Mouse (Mus musculus) ES-E14 (cell line): ENCODE results near the gene Amz2.

ENCODE experiments used
- HCFC1 ChIP-seq: IDR thresholded peaks from 2 replicates; pipeline ENCODE4 v1.6.1; 2012; ENCODE audit warnings: low read length, inconsistent platforms, borderline replicate concordance; ENCODE audit not compliant: insufficient read depth
- MAFK ChIP-seq: IDR thresholded peaks from 2 replicates; pipeline ENCODE4 v1.6.1; 2014; ENCODE audit warnings: mild to moderate bottlenecking, low read depth, low read length, inconsistent platforms; ENCODE audit not compliant: insufficient read depth
- ZC3H11A ChIP-seq: IDR thresholded peaks from 2 replicates; pipeline ENCODE4 v1.6.1; 2012; ENCODE audit warnings: low read depth, mild to moderate bottlenecking, inconsistent platforms, low read length, borderline replicate concordance
- ZNF384 ChIP-seq: IDR thresholded peaks from 2 replicates; pipeline ENCODE4 v1.6.1; 2012; ENCODE audit warnings: low read depth, low read length, inconsistent platforms

- TF ChIP-seq MAFK, result no peak
- TF ChIP-seq HCFC1, result no peak
- no peak for TF ChIP-seq ZC3H11A
- TF ChIP-seq ZNF384, result no peak
These were observed 49.1 kb downstream of the Amz2 start for GRCm38 (mm10) chr11:109474836-109475235.
